Mouse (Mus musculus): Measurements from ENCODE around the gene Ror2.

DNA sequence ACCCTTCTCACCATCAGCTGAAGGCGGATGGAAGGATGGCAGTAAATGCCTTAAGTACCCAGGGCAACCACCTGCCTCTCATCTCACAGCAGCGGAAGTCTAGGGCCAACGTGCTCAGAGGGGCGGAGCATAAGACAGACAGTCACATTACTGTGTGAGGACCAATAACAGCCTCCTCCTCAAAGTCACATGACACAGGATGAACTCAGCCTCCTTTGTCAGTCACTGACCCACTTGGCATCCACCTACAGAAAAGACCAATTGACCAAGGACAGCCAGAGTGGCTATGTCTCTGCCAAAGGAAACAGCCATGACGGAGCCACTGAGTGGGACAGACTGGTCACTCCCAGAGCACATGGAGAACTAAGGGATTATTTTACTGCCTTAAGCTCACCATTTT is 160.3 kb downstream of the Ror2 start:
- TF ChIP-seq ZNF384 (IDR thresholded peaks at IDR 0.05; ENCODE audit: low read depth, low read length) = no peak
- TF ChIP-seq MAFK (IDR thresholded peaks at IDR 0.05; ENCODE audit: insufficient read depth, low read depth, low read length) = no peak
- TF ChIP-seq ZC3H11A (IDR thresholded peaks at IDR 0.05; ENCODE audit: borderline replicate concordance, low read depth, low read length) = no peak

Measured in ES-E14 (cell line).